Mouse (Mus musculus) liver, adult 2 months (tissue): ENCODE results near the gene Nf2.

ENCODE experiments used
- CTCF ChIP-seq: fragments of 200-500 bp; IDR thresholded peaks from 2 replicates; pipeline ENCODE4 v1.5.1; 2011; ENCODE audit warnings: low read depth, low read length, control low read depth
- POLR2A ChIP-seq: fragments of 200-500 bp; IDR thresholded peaks from 2 replicates; pipeline ENCODE4 v1.6.1; 2011; ENCODE audit warnings: low read length, control low read depth; ENCODE audit not compliant: insufficient read depth; ENCODE audit errors: extremely low read depth

GRCm38 (mm10) chr11:4730913-4731312 lies 118.4 kb downstream of the Nf2 start:
- TF ChIP-seq CTCF, result no peak
- TF ChIP-seq POLR2A, result no peak
